Comparison of ENCODE assay signal across 9 mouse cellular contexts in genomic region chr16:29560454-29560853, GRCm38 (mm10). TPM values are rescaled to one million over a fixed set of nuclear protein-coding genes. Genes with fewer than 3 reads are reported as not detected.
A peak's percentile ranks its signal among the peaks of the same experiment; 100 is the strongest.
DNase-seq lines count a peak whose midpoint lies in the region; ATAC-seq and TF ChIP-seq lines count a peak whose summit lies in the region.
"Had no signal": no experiment of that assay in that cellular context is flagged by ENCODE, and none has a peak within 500 bp of the region (broad histone marks: within the 10 kb centered on the region; RNA-seq: fewer than 3 reads in every experiment).

No protein-coding gene starts in this region.

- peaks cover 7% of the 10 kb centered on the region for H3K27me3 ChIP-seq in hindbrain, embryonic 15.5 days
- no peaks in the 10 kb centered on the region for H3K27me3 ChIP-seq in stomach, embryonic 16.5 days (ENCODE audit: control insufficient read depth, insufficient read depth, low read length)

- intact Hi-C loops in gastrocnemius, adult 2 months (cut with DNase I): no loop called here

- H3K4me3 ChIP-seq in gastrocnemius, adult 2 months: 0 out of 2 replicates have a peak overlapping the region, but pooled peaks have one; percentile 13
- H3K4me3 ChIP-seq in hindbrain, embryonic 15.5 days: no peak overlapping the region
- H3K4me3 ChIP-seq in stomach, embryonic 16.5 days (replicated peaks; ENCODE audit: low read length): no peak overlapping the region; the same call in 1 of the 2 replicates

- H3K9ac ChIP-seq in hindbrain, embryonic 15.5 days: no peak overlapping the region
- H3K9ac ChIP-seq in stomach, embryonic 16.5 days (ENCODE audit: low read length): no peak overlapping the region

- 49% methylated on average over 10 of the region's 10 CpGs for WGBS in hindbrain, embryonic 15.5 days
- 48% methylated on average over 10 of the region's 10 CpGs for WGBS in stomach, embryonic 16.5 days

- no peaks in the 10 kb centered on the region for H3K4me1 ChIP-seq in hindbrain, embryonic 15.5 days (replicated peaks)
- no peaks in the 10 kb centered on the region for H3K4me1 ChIP-seq in stomach, embryonic 16.5 days (ENCODE audit: control insufficient read depth, insufficient read depth, low read length)

- H3K9me3 ChIP-seq in hindbrain, embryonic 15.5 days: no peaks in the 10 kb centered on the region
- no peaks in the 10 kb centered on the region for H3K9me3 ChIP-seq in stomach, embryonic 16.5 days (replicated peaks; ENCODE audit: control insufficient read depth, low read length)

- ATAC-seq in hindbrain, embryonic 15.5 days (ENCODE audit: low FRiP score, low read depth): peak; percentile 63; the same call in 1 of the 2 replicates
- ATAC-seq in stomach, embryonic 16.5 days (ENCODE audit: insufficient read depth, low FRiP score): no peak

- H3K27ac ChIP-seq in gastrocnemius, adult 2 months: no peak overlapping the region
- no peak overlapping the region for H3K27ac ChIP-seq in hindbrain, embryonic 15.5 days (replicated peaks)
- no peak overlapping the region for H3K27ac ChIP-seq in stomach, embryonic 16.5 days (ENCODE audit: low read length)

- no peak for TF ChIP-seq CTCF in gastrocnemius, adult 2 months (IDR thresholded peaks at IDR 0.05)

- no peak for DNase-seq in gastrocnemius, adult 2 months
- no peak for DNase-seq in gastrocnemius, adult 8-10 months (ENCODE audit: low spot score in 2 of 2)
- DNase-seq in right cerebral cortex, adult 18-20 months: peak; percentile 5
- DNase-seq in right cerebral cortex, postnatal 36 days (ENCODE audit: low spot score in 2 of 2): no peak
- DNase-seq in c-Kit-positive CD71-positive TER-119-positive erythroid progenitor cells, embryonic 14.5 days (ENCODE audit: low spot score): no peak
- no peak for DNase-seq in ovary, postnatal 14 days (ENCODE audit: low spot score)

- no peaks in the 10 kb centered on the region for H3K36me3 ChIP-seq in hindbrain, embryonic 15.5 days
- no peaks in the 10 kb centered on the region for H3K36me3 ChIP-seq in stomach, embryonic 16.5 days (ENCODE audit: control insufficient read depth, insufficient read depth, low read length)

- H3K4me2 ChIP-seq in hindbrain, embryonic 15.5 days: peak overlapping the region; percentile 45
- H3K4me2 ChIP-seq in stomach, embryonic 16.5 days (ENCODE audit: low read depth, low read length): peak overlapping the region; percentile 39

RNA-seq across cellular contexts. Expression of gene Atp13a4, which starts 15.8 kb away (rescaled TPM):
- not detected for total RNA-seq in gastrocnemius, adult 2 months (2021)
- total RNA-seq in gastrocnemius, adult 8-10 months (2022): not detected
- polyA plus RNA-seq in hindbrain, embryonic 15.5 days (2015; fragmentation: Nextera tagmentation; extraction: Ambion mirVana): 3.3 and 4.3 TPM in 2 replicates
- 0.18 and 1.7 TPM in 2 replicates for polyA plus RNA-seq in stomach, embryonic 16.5 days (2015; fragmentation: Nextera tagmentation; extraction: Ambion mirVana)
- total RNA-seq: MEL had no signal

RNA-seq across cellular contexts. Expression of gene Opa1, which starts 18.7 kb away (rescaled TPM):
- total RNA-seq in gastrocnemius, adult 2 months (2021): 100 to 1,000 TPM in 1 of 2 experiments, 10 to 100 TPM in 1; 77.8 to 104 TPM
- 10 to 100 TPM; 73.2 to 92.0 (median 83.4) TPM for total RNA-seq in gastrocnemius, adult 8-10 months (2022)
- 42.5 and 44.8 TPM in 2 replicates for polyA plus RNA-seq in hindbrain, embryonic 15.5 days (2015; fragmentation: Nextera tagmentation; extraction: Ambion mirVana)
- 30.4 and 33.7 TPM in 2 replicates for polyA plus RNA-seq in stomach, embryonic 16.5 days (2015; fragmentation: Nextera tagmentation; extraction: Ambion mirVana)
